Mouse (Mus musculus) ES-E14 (cell line): ENCODE measurements around the gene Nprl2. TPM values are rescaled to one million over a fixed set of nuclear protein-coding genes. Genes with fewer than 3 reads are reported as not detected.
A peak's percentile ranks its signal among the peaks of the same experiment; 100 is the strongest.

Experiments used
- DNase-seq: peaks from one replicate; pipeline ENCODE4 v3.0.0-alpha.2; 2013; ENCODE audit warnings: low read depth, low spot score
- H3K27ac ChIP-seq: 2 replicates; pipeline ENCODE4 v1.5.1; 2012; ENCODE audit warnings: low read depth, mild to moderate bottlenecking, low read length, moderate library complexity, mixed read lengths; ENCODE audit not compliant: poor library complexity, insufficient read depth, severe bottlenecking
- H3K36me3 ChIP-seq: 2 replicates; pipeline ENCODE4 v1.6.1; 2012; ENCODE audit warnings: mild to moderate bottlenecking, low read length, moderate library complexity, mixed read lengths; ENCODE audit not compliant: control insufficient read depth, poor library complexity, insufficient read depth, severe bottlenecking
- H3K4me1 ChIP-seq, 2 experiments: fragments of 150-350 bp in 1 of 2; sonication (generic) in 1 of 2; 2 replicates each; pipeline ENCODE4 v1.6.1; 2012; ENCODE audit warnings: low read length in 2 of 2, mild to moderate bottlenecking in 1 of 2, mixed read lengths in 1 of 2; ENCODE audit not compliant: control insufficient read depth in 2 of 2, insufficient read depth in 2 of 2, poor library complexity in 1 of 2
- H3K4me3 ChIP-seq, 2 experiments: fragments of 150-350 bp in 1 of 2; sonication (generic) in 1 of 2; 2 replicates each; pipeline ENCODE4 v1.5.1; 2012; ENCODE audit warnings: low read length in 2 of 2, low read depth in 1 of 2, mild to moderate bottlenecking in 1 of 2, mixed read lengths in 1 of 2; ENCODE audit not compliant: insufficient read depth in 1 of 2, poor library complexity in 1 of 2, severe bottlenecking in 1 of 2
- H3K9ac ChIP-seq: 2 replicates; pipeline ENCODE4 v1.6.1; 2012; ENCODE audit warnings: low read depth, mild to moderate bottlenecking, low read length, mixed read lengths; ENCODE audit not compliant: poor library complexity, insufficient read depth, severe bottlenecking
- H3K9me3 ChIP-seq: fragments of 150-350 bp; sonication (generic); 2 replicates; pipeline ENCODE4 v1.6.1; 2012; ENCODE audit warnings: low read depth, mild to moderate bottlenecking, low read length; ENCODE audit not compliant: control insufficient read depth, insufficient read depth
- CHD2 ChIP-seq: IDR thresholded peaks from 2 replicates; pipeline ENCODE4 v1.6.1; 2014; ENCODE audit warnings: mild to moderate bottlenecking, low read depth, low read length, inconsistent platforms
- HCFC1 ChIP-seq: IDR thresholded peaks from 2 replicates; pipeline ENCODE4 v1.6.1; 2012; ENCODE audit warnings: low read length, inconsistent platforms, borderline replicate concordance; ENCODE audit not compliant: insufficient read depth
- MAFK ChIP-seq: IDR thresholded peaks from 2 replicates; pipeline ENCODE4 v1.6.1; 2014; ENCODE audit warnings: mild to moderate bottlenecking, low read depth, low read length, inconsistent platforms; ENCODE audit not compliant: insufficient read depth
- ZC3H11A ChIP-seq: IDR thresholded peaks from 2 replicates; pipeline ENCODE4 v1.6.1; 2012; ENCODE audit warnings: low read depth, mild to moderate bottlenecking, inconsistent platforms, low read length, borderline replicate concordance
- ZNF384 ChIP-seq: IDR thresholded peaks from 2 replicates; pipeline ENCODE4 v1.6.1; 2012; ENCODE audit warnings: low read depth, low read length, inconsistent platforms
- in situ Hi-C, 2 experiments: fragments of 600-800 bp; cut with MboI; formaldehyde crosslinking; loops; one replicate each; pipeline ENCODE4 v1.15.1; 2025; ENCODE audit warnings: low sequenced_read_pairs in 2 of 2, inconsistent platforms in 1 of 2; ENCODE audit not compliant: unreplicated experiment in 2 of 2
- total RNA-seq: library from RNA; depleted of rRNA; stranded (reverse); fragments of 300-350 nt; gene quantifications from 2 replicates; pipeline ENCODE4 v1.2.3, GENCODE M21; 2012

Gene Nprl2
- total RNA-seq, 1 experiment = 21.2 TPM

- Histone ChIP-seq H3K36me3 (peaks cover 6% of the 10 kb centered on the region; the same call in 1 of the 2 replicates), H3K4me3 (no peak overlapping the region), H3K4me1 (peaks cover 0 to 20% of the 10 kb centered on the region in 2 experiments; a peak in 3 of 4 replicates), H3K9me3 (no peaks in the 10 kb centered on the region), H3K9ac (no peak overlapping the region), H3K27ac (no peak overlapping the region)
- in situ Hi-C loops = no loop called here
- DNase-seq = no peak
- TF ChIP-seq ZC3H11A (no peak), HCFC1 (no peak)
Measured at GRCm38 (mm10) chr9:107545602-107546001, 3.6 kb downstream of the Nprl2 start.

- Histone ChIP-seq H3K4me3 (peak within 1 kb of the TSS in 1 of 2 experiments; percentile 42; a peak in 1 of 4 replicates), H3K9ac (no peak within 1 kb of the TSS), H3K27ac (no peak within 1 kb of the TSS), H3K9me3 (no peaks in the 10 kb centered on the region), H3K4me1 (peaks cover 0 to 29% of the 10 kb centered on the region in 2 experiments; a peak in 2 of 4 replicates), H3K36me3 (peaks cover 6% of the 10 kb centered on the region; the same call in 1 of the 2 replicates)
- DNase-seq = peak; percentile 87
- in situ Hi-C loops = no loop called here
- TF ChIP-seq ZC3H11A = no peak
- TF ChIP-seq CHD2 = no peak
- no peak for TF ChIP-seq MAFK
- TF ChIP-seq ZNF384 = no peak
- TF ChIP-seq HCFC1 = no peak
Measured at GRCm38 (mm10) chr9:107547026-107547425, 5.0 kb downstream of the Nprl2 start, which contains the start of gene Zmynd10. Zmynd10 (plus strand) TSS chr9:107547298.

- H3K4me1 ChIP-seq = peaks cover 0 to 22% of the 10 kb centered on the region in 2 experiments; a peak in 1 of 4 replicates
Measured at GRCm38 (mm10) chr9:107547957-107548356, 5.9 kb downstream of the Nprl2 start.

GRCm38 (mm10) chr9:107548820-107549219 lies 6.8 kb downstream of the Nprl2 start:
- peaks cover 6% of the 10 kb centered on the region; the same call in 1 of the 2 replicates for H3K36me3 ChIP-seq
- peaks cover 0 to 19% of the 10 kb centered on the region in 2 experiments; a peak in 1 of 4 replicates for H3K4me1 ChIP-seq
- no peaks in the 10 kb centered on the region for H3K9me3 ChIP-seq
- no peak for DNase-seq
- no peak for TF ChIP-seq MAFK
- no peak for TF ChIP-seq CHD2
- TF ChIP-seq ZNF384 = no peak
- no peak for TF ChIP-seq ZC3H11A
- no peak for TF ChIP-seq HCFC1
- no peak overlapping the region for H3K9ac ChIP-seq
- H3K4me3 ChIP-seq = no peak overlapping the region
- no peak overlapping the region for H3K27ac ChIP-seq
- in situ Hi-C loops = no loop called here

More at GRCm38 (mm10) chr9:107547957-107548356, 5.9 kb downstream of the Nprl2 start:
- no peak for DNase-seq
- no peak overlapping the region for H3K27ac ChIP-seq
- H3K9ac ChIP-seq = no peak overlapping the region
- in situ Hi-C loops = no loop called here
- no peaks in the 10 kb centered on the region for H3K9me3 ChIP-seq
- H3K36me3 ChIP-seq = peaks cover 6% of the 10 kb centered on the region; the same call in 1 of the 2 replicates
- no peak for TF ChIP-seq CHD2
- no peak for TF ChIP-seq MAFK
- no peak for TF ChIP-seq HCFC1
- no peak overlapping the region for H3K4me3 ChIP-seq
